Mouse (Mus musculus) lung, postnatal 0 days (tissue): ENCODE results near the gene Erlec1.

ENCODE experiments used
- CTCF ChIP-seq: IDR thresholded peaks from 2 replicates; pipeline ENCODE4 v1.5.1; 2016; ENCODE audit warnings: antibody characterized with exemption, mild to moderate bottlenecking
- EP300 ChIP-seq: IDR thresholded peaks from 2 replicates; pipeline ENCODE4 v1.6.1; 2016; ENCODE audit warnings: antibody characterized with exemption, mild to moderate bottlenecking, control low read depth

- TF ChIP-seq CTCF: no peak
- TF ChIP-seq EP300: no peak
Observed at GRCm38 (mm10) chr11:30985237-30985636, 31.1 kb upstream of the Erlec1 start.
